Mouse (Mus musculus) frontal cortex, postnatal 25 days (tissue): ENCODE measurements around the gene Zfyve26.
"Not testable (repeated sequence)": the region's sequence is repeated elsewhere in the genome, so short reads cannot be mapped to it uniquely, and the experiment has no call there.

Experiments
- DNase-seq, 2 experiments: peaks; one replicate each; pipeline ENCODE4 v3.0.0; 2022; ENCODE audit warnings: low spot score in 2 of 2

Zfyve26 gene

GRCm38 (mm10) chr12:79261035-79261434, 35.1 kb downstream of the Zfyve26 start:
- DNase-seq = peak in 1 of 2 experiments; percentile 33

GRCm38 (mm10) chr12:79260154-79260553, 36.0 kb downstream of the Zfyve26 start:
- DNase-seq = no peak

- no peak for DNase-seq
Observed at GRCm38 (mm10) chr12:79254975-79255374, 41.1 kb downstream of the Zfyve26 start.

- DNase-seq = no peak
Observed at GRCm38 (mm10) chr12:79253294-79254053, 42.6 kb downstream of the Zfyve26 start.

GRCm38 (mm10) chr12:79248110-79248509, 48.0 kb downstream of the Zfyve26 start:
- no peak for DNase-seq

GRCm38 (mm10) chr12:79242921-79243320, 53.2 kb downstream of the Zfyve26 start:
- DNase-seq = no peak

- DNase-seq = no peak
Observed at GRCm38 (mm10) chr12:79241985-79242384, 54.1 kb downstream of the Zfyve26 start.

- no peak for DNase-seq
Observed at GRCm38 (mm10) chr12:79235485-79236080, 60.5 kb downstream of the Zfyve26 start.

GRCm38 (mm10) chr12:79217511-79217910, 78.6 kb downstream of the Zfyve26 start:
- no peak for DNase-seq

GRCm38 (mm10) chr12:79211447-79211846, 84.7 kb downstream of the Zfyve26 start:
- no peak for DNase-seq

- DNase-seq = peak; percentile 7 to 25
Observed at GRCm38 (mm10) chr12:79208703-79209464, 87.2 kb downstream of the Zfyve26 start, which contains the start of gene Rdh12. Gene Rdh12, plus strand, starts transcription at chr12:79208914.

GRCm38 (mm10) chr12:79201882-79202281, 94.2 kb downstream of the Zfyve26 start:
- DNase-seq = no peak

GRCm38 (mm10) chr12:79197105-79197504, 99.0 kb downstream of the Zfyve26 start:
- DNase-seq = no peak

- DNase-seq = peak; percentile 42 to 56
Observed at GRCm38 (mm10) chr12:79193441-79193840, 102.7 kb downstream of the Zfyve26 start.

- DNase-seq = no peak
Observed at GRCm38 (mm10) chr12:79192193-79192592, 103.9 kb downstream of the Zfyve26 start, which contains the start of gene Rdh11. Gene Rdh11, minus strand, starts transcription at chr12:79192293.

GRCm38 (mm10) chr12:79191701-79192100, 104.4 kb downstream of the Zfyve26 start:
- peak; percentile 50 to 62 for DNase-seq

- peak; percentile 20 to 34 for DNase-seq
Observed at GRCm38 (mm10) chr12:79190931-79191673, 105.0 kb downstream of the Zfyve26 start.

- DNase-seq = not testable (repeated sequence)
Observed at GRCm38 (mm10) chr12:79185160-79185559, 110.9 kb downstream of the Zfyve26 start.
